Mouse (Mus musculus) bone marrow, adult 2 months (tissue): ENCODE data around the gene Ttc17.

ENCODE experiments used
- CTCF ChIP-seq: fragments of 200-500 bp; IDR thresholded peaks from 2 replicates; pipeline ENCODE4 v1.5.1; 2011; ENCODE audit warnings: low read length, control low read depth; ENCODE audit not compliant: control insufficient read depth, insufficient read depth
- POLR2A ChIP-seq: fragments of 200-500 bp; IDR thresholded peaks from 2 replicates; pipeline ENCODE4 v1.6.1; 2011; ENCODE audit warnings: low read depth, mild to moderate bottlenecking, control low read depth, low read length, borderline replicate concordance; ENCODE audit not compliant: control insufficient read depth

DNA sequence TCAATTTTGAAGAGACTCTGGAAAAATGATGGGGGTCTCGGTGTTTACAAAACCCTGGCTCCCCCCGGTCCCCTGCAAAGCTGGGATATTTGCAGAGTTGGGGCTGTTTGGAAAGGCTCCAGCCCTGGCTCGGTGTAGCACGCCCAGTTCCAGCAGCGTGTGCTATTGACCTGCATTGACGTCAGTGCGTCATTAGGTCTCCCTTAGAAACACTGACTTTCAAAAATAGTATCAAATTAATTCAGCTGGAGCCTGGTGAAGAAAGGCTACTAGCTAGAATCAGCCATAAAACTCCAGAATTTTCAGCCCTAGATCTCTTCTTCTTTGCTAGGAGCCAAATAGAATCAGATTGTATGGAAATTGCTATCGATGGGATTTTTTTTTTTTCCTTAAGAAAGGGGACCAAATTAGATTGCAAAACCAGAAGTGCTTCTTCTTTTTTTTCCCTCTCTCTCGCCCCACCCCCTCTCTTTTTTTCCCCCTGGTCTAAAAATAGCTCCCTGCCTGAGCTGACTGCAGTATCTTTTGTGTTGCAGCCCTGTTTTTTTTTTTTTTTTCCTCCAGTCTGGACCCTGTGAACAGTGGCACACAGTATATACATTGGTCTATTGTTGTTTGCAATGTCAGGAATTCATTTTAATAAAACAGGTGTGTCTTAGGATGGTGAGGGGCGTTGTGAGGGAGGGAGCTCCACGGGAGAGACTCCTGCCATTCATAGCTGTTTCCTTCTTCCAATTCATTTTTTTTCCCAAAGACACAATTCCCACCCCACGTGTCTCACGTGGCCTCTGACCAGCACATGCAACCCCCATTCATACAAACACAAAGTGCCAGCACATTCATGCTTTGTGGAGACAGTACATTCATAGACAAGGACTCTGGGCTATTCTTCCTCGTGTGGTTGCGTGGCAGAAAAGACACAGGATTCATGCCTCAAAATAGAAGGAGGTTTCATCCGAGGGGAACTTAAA, 141.0 kb downstream of the Ttc17 start:
- TF ChIP-seq CTCF (no peak), POLR2A (no peak)
